Mouse (Mus musculus): Measurements from ENCODE around the gene Samd1.

Samd1 gene

DNA sequence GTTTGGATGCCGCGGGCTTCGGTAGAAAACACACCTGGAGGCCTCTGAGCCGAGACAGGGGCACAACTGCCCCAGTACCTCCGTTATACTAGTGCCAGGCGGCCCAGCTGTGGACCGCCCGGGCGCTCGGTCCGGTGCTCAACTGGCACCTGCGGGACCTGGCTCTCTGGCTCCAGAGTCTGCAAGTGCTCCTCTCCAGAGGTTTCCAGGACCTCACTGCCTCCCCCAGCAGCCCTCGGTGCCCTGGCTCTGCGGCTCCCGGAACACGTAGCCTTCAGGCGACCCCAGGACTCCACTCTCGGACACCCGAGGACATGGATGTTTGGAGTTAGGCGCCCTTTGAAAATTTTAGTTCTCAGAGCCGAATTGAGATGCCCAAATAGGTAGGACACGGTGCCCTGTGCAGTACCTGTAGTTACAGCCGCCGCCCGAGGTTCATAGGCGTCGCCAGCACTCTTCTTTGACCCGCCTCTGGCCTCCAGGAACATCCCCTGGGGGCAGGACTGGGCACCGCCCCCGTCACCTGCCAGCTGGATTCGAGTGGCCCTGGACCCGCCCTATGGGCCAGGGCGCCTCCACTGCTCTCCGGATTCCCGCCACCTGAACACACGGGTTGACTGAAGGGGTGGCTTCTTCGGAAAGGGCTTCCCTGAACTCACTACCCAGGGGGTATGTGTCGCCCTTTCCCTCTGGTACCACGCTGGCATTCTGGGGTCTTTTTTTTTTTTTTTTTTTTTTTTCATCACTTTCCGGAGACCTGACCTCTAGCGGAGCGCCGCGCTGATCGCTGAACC, 14.4 kb downstream of the Samd1 start, which contains the start of gene 2210011C24Rik:
TSS of gene 2210011C24Rik (minus strand) at position 467 of the 794 bp plus-strand sequence.
- in situ Hi-C loops (cut with MboI, MseI) = no loop called here

GRCm38 (mm10) chr8:84012499-84013165, 15.2 kb downstream of the Samd1 start:
- in situ Hi-C loops (cut with MboI, MseI) = no loop called here

DNA sequence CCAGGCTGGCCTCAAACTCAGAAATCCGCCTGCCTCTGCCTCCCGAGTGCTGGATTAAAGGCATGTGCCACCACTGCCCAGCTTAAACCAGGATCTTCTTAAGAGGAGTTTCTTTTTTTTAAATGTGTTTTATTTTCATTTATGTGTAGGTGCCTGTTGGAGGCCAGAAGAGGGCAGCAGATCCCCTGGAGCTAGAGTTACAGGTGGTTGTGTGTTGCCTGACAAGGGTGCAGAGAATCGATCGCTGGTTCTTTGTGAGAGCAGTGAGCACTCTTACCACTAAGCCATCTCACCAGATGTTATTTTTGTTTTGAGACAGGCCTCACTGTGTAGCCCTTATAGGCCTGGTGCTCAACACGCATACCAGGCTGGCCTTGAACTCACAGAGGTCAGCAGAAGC, 18.4 kb downstream of the Samd1 start:
- in situ Hi-C loops (cut with MboI, MseI) = no loop called here

DNA sequence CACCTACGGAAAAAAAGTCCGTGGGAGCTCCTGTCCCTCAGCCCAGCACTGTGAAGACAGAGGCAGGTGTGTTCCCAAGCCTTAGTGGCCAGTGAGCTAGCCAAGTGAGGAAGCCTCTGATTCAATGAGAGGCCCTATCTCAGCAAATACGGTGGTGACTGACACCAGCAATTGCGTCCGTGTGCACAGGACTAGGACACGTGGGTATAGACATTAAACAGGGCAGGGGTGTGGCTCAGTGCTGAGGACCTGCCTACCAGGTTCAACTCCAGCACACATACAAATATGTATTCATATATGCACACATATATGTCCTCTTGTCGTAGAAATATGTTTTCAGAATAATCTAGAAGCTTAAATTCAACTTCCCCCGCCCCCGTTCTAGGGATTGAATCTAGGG, 22.3 kb downstream of the Samd1 start:
- in situ Hi-C loops (cut with MboI, MseI) = no loop called here

DNA sequence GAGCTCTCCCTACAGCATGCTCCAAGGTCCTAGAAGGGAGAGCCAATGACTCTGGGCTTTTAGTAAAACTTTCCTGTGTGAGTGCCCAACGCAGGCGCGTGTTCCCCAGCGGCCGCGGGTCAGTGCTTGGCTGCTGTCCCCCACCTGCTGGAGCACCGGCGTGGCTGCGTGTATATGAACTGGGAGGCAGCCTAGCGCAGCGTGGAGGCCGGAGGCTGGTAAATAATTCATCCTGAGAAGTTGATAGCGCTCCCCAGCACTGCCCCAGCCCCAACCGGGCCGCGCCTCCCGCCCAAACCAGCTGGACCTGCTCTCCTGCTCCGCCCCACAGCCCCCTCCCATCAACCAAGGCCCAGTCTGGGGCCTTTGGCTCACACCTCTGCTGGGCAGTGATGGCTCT, 23.6 kb downstream of the Samd1 start, which contains the start of gene Palm3:
TSS of gene Palm3 (plus strand) at position 376 of the 400 bp plus-strand sequence.
- in situ Hi-C loops (cut with MboI, MseI) = no loop called here

DNA sequence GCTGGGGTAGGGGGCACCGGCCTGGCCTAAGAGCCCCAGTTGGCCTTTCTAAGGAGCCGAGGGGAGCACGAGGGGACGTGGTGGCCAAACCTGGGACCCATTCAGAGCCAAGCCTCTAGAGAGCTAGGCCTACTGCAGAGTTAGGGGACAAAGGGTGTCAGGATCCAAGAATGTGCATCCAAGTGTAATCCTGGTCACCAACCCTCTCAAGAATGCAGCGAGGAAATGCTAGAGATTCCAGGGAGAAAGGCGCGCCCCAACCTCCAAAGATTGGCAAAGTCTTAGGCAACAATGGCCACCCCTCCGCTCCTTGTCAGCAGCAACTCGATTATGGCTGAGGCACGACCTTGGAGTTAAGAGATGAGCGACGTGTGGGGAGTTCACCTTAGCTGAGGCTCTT, 24.1 kb downstream of the Samd1 start:
- in situ Hi-C loops (cut with MboI, MseI) = no loop called here

DNA sequence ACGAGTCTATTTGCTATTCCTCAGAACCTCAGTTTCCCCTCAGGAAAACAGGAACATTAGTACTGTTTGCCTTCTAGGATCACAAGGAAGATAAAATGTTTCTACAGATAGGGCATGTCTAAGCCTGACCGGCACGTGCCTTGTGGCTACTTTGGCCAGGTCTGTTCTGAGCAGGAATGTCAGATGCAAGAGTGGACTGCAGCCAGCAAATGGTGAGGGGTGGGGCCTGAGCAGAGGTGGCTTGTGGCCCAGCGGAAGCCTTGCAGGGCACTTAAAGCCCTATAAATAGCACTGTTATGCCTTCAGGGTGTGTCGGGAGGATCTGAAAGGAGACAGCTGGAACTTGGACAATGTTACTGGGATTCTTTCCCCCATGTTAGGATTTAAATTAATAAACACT, 25.6 kb downstream of the Samd1 start:
- in situ Hi-C loops (cut with MboI, MseI) = no loop called here

DNA sequence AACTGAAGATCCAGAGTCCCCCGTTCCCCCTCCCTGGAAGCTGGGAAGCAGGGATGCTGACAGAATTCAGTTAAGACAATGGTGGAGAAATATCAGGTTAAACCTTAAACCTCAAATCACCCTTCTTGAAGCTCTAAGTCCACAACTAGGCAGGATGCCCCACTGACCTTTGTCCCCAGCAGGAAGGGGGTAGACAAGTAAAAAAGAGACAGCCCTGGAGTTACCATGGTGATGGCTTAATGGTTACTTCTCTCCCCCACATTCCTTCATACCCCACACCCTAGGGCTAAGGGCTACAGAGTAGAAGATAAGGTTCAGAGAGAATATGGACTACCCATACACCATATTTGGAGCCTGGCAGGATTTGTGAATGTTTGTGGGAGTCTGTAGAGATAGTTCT, 26.2 kb downstream of the Samd1 start:
- in situ Hi-C loops (cut with MboI, MseI) = no loop called here

DNA sequence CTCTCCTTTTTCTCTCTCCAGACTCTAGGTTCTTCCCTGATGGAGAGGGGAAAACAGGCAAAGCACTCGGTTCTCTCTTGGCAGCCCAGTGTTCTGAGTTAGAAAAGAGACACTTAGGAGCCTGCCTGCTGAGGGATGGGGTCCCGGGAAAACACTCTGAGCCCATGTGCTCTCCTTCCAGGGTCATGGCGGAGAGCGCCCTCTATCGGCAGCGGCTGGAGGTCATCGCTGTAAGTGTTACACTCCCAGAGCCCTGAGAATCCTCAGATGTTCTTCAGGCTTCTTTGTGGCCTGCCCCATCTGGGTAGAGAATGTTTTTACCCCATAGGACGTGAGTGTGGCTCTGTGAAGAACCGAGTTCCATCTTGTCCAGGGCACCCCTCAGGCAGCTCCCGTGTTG, 26.7 kb downstream of the Samd1 start:
- in situ Hi-C loops (cut with MboI, MseI) = no loop called here

DNA sequence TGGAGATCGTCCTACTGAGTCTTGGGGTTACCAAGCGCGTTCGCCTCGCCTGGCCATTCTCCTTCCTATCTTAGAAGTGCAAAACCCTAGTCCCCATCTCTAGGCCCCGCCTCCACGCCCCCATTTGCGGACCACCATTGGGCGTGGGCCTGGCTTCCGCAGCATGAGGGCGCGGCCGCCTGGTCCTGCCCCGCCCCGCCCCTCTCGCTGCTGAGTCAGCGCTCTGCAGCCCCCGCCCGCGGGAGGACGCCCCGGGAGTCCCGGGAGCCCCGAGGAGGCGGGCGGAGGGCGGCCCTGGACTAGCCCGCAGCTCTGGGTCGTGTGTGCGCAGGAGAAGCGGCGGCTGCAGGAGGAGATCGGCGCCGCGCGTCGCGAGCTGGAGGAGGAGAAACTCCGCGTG, 28.4 kb downstream of the Samd1 start:
- in situ Hi-C loops (cut with MboI, MseI) = loop anchor here (5.0 kb wide), 1 partner anchor 61 kb away; no protein-coding TSS in a partner anchor

DNA sequence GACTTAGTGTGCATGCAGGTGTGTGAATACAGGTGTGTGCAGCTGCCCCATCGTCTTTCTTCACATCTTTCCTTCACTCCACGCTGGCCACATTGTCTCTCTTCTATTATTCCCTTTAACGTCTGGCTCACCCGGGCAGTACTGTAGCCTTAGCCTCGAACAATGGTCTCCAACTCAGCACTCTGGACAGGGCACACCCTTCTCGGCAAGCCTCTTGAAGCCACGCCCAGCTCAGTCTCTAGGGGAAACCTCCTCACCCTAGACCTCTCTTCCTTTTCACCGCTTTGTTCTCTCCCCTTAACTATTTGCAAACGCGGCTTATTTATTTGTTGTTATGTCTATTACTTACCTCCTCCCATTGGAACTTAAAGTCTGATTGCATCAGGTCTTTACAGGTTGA, 30.0 kb downstream of the Samd1 start:
- in situ Hi-C loops (cut with MboI, MseI) = loop anchor here (5.0 kb wide), 1 partner anchor 60 kb away; no protein-coding TSS in a partner anchor

GRCm38 (mm10) chr8:84029272-84029671, 31.8 kb downstream of the Samd1 start:
- in situ Hi-C loops (cut with MboI, MseI) = loop anchor here (5.0 kb wide), 1 partner anchor 58 kb away; no protein-coding TSS in a partner anchor

GRCm38 (mm10) chr8:84032777-84033176, 35.3 kb downstream of the Samd1 start:
- in situ Hi-C loops (cut with MboI, MseI) = loop anchor here (10.0 kb wide), 1 partner anchor 132 kb away; no protein-coding TSS in a partner anchor

DNA sequence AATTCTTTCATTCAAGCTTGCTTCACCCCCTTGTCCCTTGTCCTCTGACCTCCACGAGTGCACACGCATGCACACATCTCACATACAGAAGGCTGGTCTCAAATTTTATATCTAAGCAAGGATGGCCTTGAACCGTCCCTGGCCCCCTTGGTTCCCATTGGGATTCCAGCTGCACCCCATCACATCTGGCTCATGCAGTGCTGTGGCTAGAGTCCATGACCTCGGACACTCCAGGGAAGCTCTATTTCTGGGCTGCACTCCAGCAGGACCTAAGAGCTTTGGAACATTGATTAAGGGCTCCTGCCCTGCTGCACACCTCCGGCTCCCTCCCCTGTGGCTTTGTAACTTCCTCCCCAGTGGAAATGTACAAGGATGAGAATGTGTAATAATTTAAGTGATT, 40.5 kb downstream of the Samd1 start:
- in situ Hi-C loops (cut with MboI, MseI) = loop anchor here (10.0 kb wide), 1 partner anchor 127 kb away; no protein-coding TSS in a partner anchor

DNA sequence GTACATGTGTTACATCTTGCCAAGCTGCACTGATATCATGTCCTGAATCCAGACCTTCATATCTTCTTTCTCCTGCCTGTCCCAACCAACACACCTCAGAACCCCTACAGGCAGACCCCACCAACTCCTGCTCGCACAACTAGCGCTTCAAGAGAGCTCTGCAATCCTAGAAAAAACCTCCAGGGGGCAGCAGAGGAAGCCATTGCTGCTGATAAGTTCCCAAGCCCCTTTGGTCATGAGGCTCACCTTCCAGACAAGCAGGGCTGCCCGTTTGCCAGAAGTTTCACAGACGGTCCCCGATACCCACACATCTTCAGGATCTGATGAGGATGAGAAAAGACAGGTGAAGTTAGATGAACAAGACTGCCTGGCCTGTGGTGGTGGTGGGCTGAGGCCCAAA, 41.6 kb downstream of the Samd1 start:
- in situ Hi-C loops (cut with MboI, MseI) = loop anchor here (10.0 kb wide), 1 partner anchor 126 kb away; no protein-coding TSS in a partner anchor

DNA sequence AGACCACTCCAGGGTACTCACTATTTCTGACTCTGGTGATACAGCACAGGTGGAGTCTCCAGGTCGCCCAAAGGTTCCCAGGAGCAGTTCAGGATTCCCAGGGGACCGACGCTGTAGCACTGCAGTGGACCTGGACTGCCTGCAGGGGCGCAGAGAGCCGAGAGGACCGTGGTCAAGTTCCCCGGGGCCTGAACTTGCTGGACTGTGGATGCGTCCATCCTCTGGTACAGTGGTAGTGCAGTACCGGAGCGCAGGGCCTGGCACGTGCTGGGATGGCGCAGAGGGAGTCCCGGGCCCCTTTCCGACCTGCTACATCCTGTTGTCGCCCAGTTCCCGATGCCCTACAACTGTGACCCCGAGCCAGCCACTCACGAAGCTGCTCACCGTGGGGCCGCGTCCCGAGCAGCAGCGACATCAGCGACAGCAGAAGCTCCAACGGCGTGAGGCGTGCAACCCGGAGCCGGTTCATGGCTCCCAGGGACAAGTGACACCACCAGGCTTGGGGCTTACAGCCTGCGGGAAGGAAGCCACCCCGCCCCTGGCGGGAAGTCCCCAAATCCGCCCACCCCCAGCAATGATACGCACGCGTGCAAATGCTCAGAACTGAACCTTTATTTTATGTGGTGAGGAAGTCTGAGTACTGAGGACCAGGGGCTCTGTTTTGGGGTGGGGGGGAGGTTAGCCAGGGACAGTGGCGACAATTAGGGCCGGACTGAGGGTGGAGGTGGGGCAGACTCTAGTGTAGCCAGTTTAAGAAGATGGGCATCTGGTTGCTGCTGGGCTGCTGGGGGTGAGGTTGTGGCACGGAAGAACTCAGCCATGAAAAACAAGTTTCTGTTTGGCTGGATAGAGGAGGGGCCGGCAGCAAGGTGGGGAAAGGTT, 44.8 kb downstream of the Samd1 start, which contains the start of gene Il27ra:
TSS of gene Il27ra (minus strand) at position 524 of the 882 bp plus-strand sequence.
- in situ Hi-C loops (cut with MboI, MseI) = no loop called here

- in situ Hi-C loops (cut with MboI, MseI) = no loop called here
These were observed 45.5 kb downstream of the Samd1 start for GRCm38 (mm10) chr8:84042948-84043342.

- in situ Hi-C loops (cut with MboI, MseI) = no loop called here
These were observed 46.6 kb downstream of the Samd1 start for GRCm38 (mm10) chr8:84044103-84044502.

DNA sequence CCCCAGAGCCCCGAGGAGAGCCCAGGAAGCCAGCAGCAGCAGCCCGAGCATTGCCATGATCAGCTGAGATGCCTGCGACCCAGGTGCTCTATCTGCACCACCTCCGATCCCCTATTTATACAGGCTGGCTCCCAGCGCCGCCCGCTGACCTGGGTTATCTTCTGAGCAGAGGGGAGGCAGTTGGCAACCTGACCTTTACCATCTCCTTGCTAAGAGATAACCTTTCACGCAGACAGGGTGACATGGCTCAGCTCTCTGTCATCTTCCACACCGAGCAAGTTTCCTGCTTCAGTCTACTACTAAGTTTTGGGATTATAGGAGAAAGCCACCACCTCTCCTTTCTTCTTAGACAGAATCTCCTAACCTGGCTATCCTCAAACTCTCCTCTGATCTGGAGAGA, 47.4 kb downstream of the Samd1 start, which contains the start of gene Rln3:
TSS of gene Rln3 (minus strand) at position 101 of the 400 bp plus-strand sequence.
- in situ Hi-C loops (cut with MboI, MseI) = no loop called here

- in situ Hi-C loops (cut with MboI, MseI) = no loop called here
These were observed 49.0 kb downstream of the Samd1 start for GRCm38 (mm10) chr8:84046505-84046904.

DNA sequence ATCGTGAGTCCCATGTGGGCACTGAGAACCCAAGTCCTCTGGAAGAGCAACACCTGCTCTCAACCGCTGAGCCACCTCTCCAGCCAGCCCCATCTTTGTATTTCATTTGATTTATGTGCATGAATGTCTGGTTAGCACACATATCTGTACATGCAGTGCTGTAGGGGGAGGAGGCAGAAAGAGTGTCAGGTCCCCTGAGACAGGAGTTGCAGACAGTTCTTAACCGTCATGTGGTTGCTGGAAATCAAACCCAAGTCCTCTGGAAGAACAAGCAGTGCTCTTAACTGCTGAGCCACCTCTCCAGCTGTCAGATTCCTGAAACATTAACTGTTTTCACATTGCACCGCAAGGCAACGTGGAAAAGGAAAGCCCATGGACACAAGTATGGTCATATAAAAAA, 50.7 kb downstream of the Samd1 start:
- in situ Hi-C loops (cut with MboI, MseI) = no loop called here
